Mouse (Mus musculus): ENCODE results near the gene Fam240b. TPM values are rescaled to one million over a fixed set of nuclear protein-coding genes. Genes with fewer than 3 reads are reported as not detected.

Fam240b gene
- polyA plus RNA-seq (2015; fragmentation: Nextera tagmentation; extraction: Ambion mirVana), result not detected in 2 replicates

GRCm38 (mm10) chr13:64497692-64498091 lies at the start of gene Fam240b:
Gene Fam240b (minus strand): TSS chr13:64497792.
- no peaks in the 10 kb centered on the region for H3K4me1 ChIP-seq (replicated peaks; ENCODE audit: control insufficient read depth, insufficient read depth)
- H3K4me3 ChIP-seq (ENCODE audit: low read depth, low read length), result no peak within 1 kb of the TSS
- H3K9me3 ChIP-seq (ENCODE audit: control insufficient read depth, low read length), result no peaks in the 10 kb centered on the region
- WGBS, result 75% methylated on average over 6 of the region's 6 CpGs
- no peak within 1 kb of the TSS for H3K9ac ChIP-seq (ENCODE audit: low read length)
- TF ChIP-seq CTCF (IDR thresholded peaks at IDR 0.05; ENCODE audit: low read depth), result no peak
- no peak for TF ChIP-seq EP300 (optimal IDR thresholded peaks at IDR 0.05)
- ATAC-seq (ENCODE audit: low FRiP score, low TSS enrichment) (no peak), DNase-seq (ENCODE audit: low spot score) (no peak)
- no peaks in the 10 kb centered on the region for H3K36me3 ChIP-seq (ENCODE audit: control insufficient read depth, insufficient read depth, low read length)
- H3K27ac ChIP-seq (replicated peaks), result no peak within 1 kb of the TSS
- no peak within 1 kb of the TSS for H3K4me2 ChIP-seq (replicated peaks; ENCODE audit: low read depth)
- no peaks in the 10 kb centered on the region for H3K27me3 ChIP-seq (ENCODE audit: control insufficient read depth, insufficient read depth, low read length)

- no peak overlapping the region for H3K4me2 ChIP-seq (replicated peaks; ENCODE audit: low read depth)
- TF ChIP-seq EP300 (optimal IDR thresholded peaks at IDR 0.05) (no peak), CTCF (IDR thresholded peaks at IDR 0.05; ENCODE audit: low read depth) (no peak)
- H3K9me3 ChIP-seq (ENCODE audit: control insufficient read depth, low read length), result no peaks in the 10 kb centered on the region
- ATAC-seq (ENCODE audit: low FRiP score, low TSS enrichment) (no peak), DNase-seq (ENCODE audit: low spot score) (no peak)
- H3K4me3 ChIP-seq (ENCODE audit: low read depth, low read length), result no peak overlapping the region
- H3K27ac ChIP-seq (replicated peaks), result no peak overlapping the region
- H3K4me1 ChIP-seq (replicated peaks; ENCODE audit: control insufficient read depth, insufficient read depth), result no peaks in the 10 kb centered on the region
- H3K36me3 ChIP-seq (ENCODE audit: control insufficient read depth, insufficient read depth, low read length), result no peaks in the 10 kb centered on the region
- no peaks in the 10 kb centered on the region for H3K27me3 ChIP-seq (ENCODE audit: control insufficient read depth, insufficient read depth, low read length)
- 74% methylated on average over 5 of the region's 5 CpGs for WGBS
- no peak overlapping the region for H3K9ac ChIP-seq (ENCODE audit: low read length)
Observed at GRCm38 (mm10) chr13:64530139-64530538, 32.5 kb upstream of the Fam240b start.

- H3K4me1 ChIP-seq (replicated peaks; ENCODE audit: control insufficient read depth, insufficient read depth), result no peaks in the 10 kb centered on the region
- 83% methylated on average over 15 of the region's 15 CpGs for WGBS
Observed at GRCm38 (mm10) chr13:64526515-64527285, 29.1 kb upstream of the Fam240b start.

GRCm38 (mm10) chr13:64514247-64514646 lies 16.7 kb upstream of the Fam240b start:
- H3K36me3 ChIP-seq (ENCODE audit: control insufficient read depth, insufficient read depth, low read length), result no peaks in the 10 kb centered on the region
- 0 out of 2 replicates have a peak overlapping the region, but pooled peaks have one; percentile 13 for H3K27ac ChIP-seq (replicated peaks)
- no peak for DNase-seq (ENCODE audit: low spot score)
- ATAC-seq (ENCODE audit: low FRiP score, low TSS enrichment), result no peak
- TF ChIP-seq EP300 (optimal IDR thresholded peaks at IDR 0.05) (no peak), CTCF (IDR thresholded peaks at IDR 0.05; ENCODE audit: low read depth) (no peak)
- no peak overlapping the region for H3K4me2 ChIP-seq (replicated peaks; ENCODE audit: low read depth)
- WGBS, result 49% methylated on average over 2 of the region's 2 CpGs
- no peaks in the 10 kb centered on the region for H3K4me1 ChIP-seq (replicated peaks; ENCODE audit: control insufficient read depth, insufficient read depth)
- H3K4me3 ChIP-seq (ENCODE audit: low read depth, low read length), result no peak overlapping the region
- H3K9me3 ChIP-seq (ENCODE audit: control insufficient read depth, low read length), result no peaks in the 10 kb centered on the region
- H3K9ac ChIP-seq (ENCODE audit: low read length), result no peak overlapping the region
- no peaks in the 10 kb centered on the region for H3K27me3 ChIP-seq (ENCODE audit: control insufficient read depth, insufficient read depth, low read length)

More at GRCm38 (mm10) chr13:64526515-64527285, 29.1 kb upstream of the Fam240b start:
- Histone ChIP-seq H3K4me2 (replicated peaks; ENCODE audit: low read depth) (no peak overlapping the region), H3K27me3 (ENCODE audit: control insufficient read depth, insufficient read depth, low read length) (no peaks in the 10 kb centered on the region), H3K4me3 (ENCODE audit: low read depth, low read length) (no peak overlapping the region), H3K36me3 (ENCODE audit: control insufficient read depth, insufficient read depth, low read length) (no peaks in the 10 kb centered on the region), H3K9ac (ENCODE audit: low read length) (no peak overlapping the region), H3K27ac (replicated peaks) (no peak overlapping the region), H3K9me3 (ENCODE audit: control insufficient read depth, low read length) (no peaks in the 10 kb centered on the region)
- no peak for DNase-seq (ENCODE audit: low spot score)
- no peak for ATAC-seq (ENCODE audit: low FRiP score, low TSS enrichment)
- TF ChIP-seq EP300 (optimal IDR thresholded peaks at IDR 0.05), result no peak
- TF ChIP-seq CTCF (IDR thresholded peaks at IDR 0.05; ENCODE audit: low read depth), result no peak

- no peaks in the 10 kb centered on the region for H3K36me3 ChIP-seq (ENCODE audit: control insufficient read depth, insufficient read depth, low read length)
- H3K9me3 ChIP-seq (ENCODE audit: control insufficient read depth, low read length), result no peaks in the 10 kb centered on the region
- TF ChIP-seq CTCF (IDR thresholded peaks at IDR 0.05; ENCODE audit: low read depth) (no peak), EP300 (optimal IDR thresholded peaks at IDR 0.05) (no peak)
- H3K9ac ChIP-seq (ENCODE audit: low read length), result no peak overlapping the region
- no peak overlapping the region for H3K4me3 ChIP-seq (ENCODE audit: low read depth, low read length)
- DNase-seq (ENCODE audit: low spot score) (no peak), ATAC-seq (ENCODE audit: low FRiP score, low TSS enrichment) (peak; percentile 40; the same call in 1 of the 2 replicates)
- H3K4me1 ChIP-seq (replicated peaks; ENCODE audit: control insufficient read depth, insufficient read depth), result no peaks in the 10 kb centered on the region
- H3K27ac ChIP-seq (replicated peaks), result no peak overlapping the region; the same call in 1 of the 2 replicates
- no peak overlapping the region for H3K4me2 ChIP-seq (replicated peaks; ENCODE audit: low read depth)
- no peaks in the 10 kb centered on the region for H3K27me3 ChIP-seq (ENCODE audit: control insufficient read depth, insufficient read depth, low read length)
Observed at GRCm38 (mm10) chr13:64511616-64512015, 14.0 kb upstream of the Fam240b start.

GRCm38 (mm10) chr13:64507361-64507760 lies 9.8 kb upstream of the Fam240b start:
- Histone ChIP-seq H3K36me3 (ENCODE audit: control insufficient read depth, insufficient read depth, low read length) (no peaks in the 10 kb centered on the region), H3K4me2 (replicated peaks; ENCODE audit: low read depth) (no peak overlapping the region), H3K9ac (ENCODE audit: low read length) (no peak overlapping the region), H3K27me3 (ENCODE audit: control insufficient read depth, insufficient read depth, low read length) (no peaks in the 10 kb centered on the region), H3K9me3 (ENCODE audit: control insufficient read depth, low read length) (no peaks in the 10 kb centered on the region), H3K27ac (replicated peaks) (no peak overlapping the region), H3K4me1 (replicated peaks; ENCODE audit: control insufficient read depth, insufficient read depth) (no peaks in the 10 kb centered on the region), H3K4me3 (ENCODE audit: low read depth, low read length) (no peak overlapping the region)
- ATAC-seq (ENCODE audit: low FRiP score, low TSS enrichment) (no peak), DNase-seq (ENCODE audit: low spot score) (no peak)
- TF ChIP-seq CTCF (IDR thresholded peaks at IDR 0.05; ENCODE audit: low read depth) (no peak), EP300 (optimal IDR thresholded peaks at IDR 0.05) (no peak)

Measured in stomach, postnatal 0 days (tissue).